In genomic region chr9:58201091-58201842, GRCm38 (mm10) we compare ENCODE assay signal across 9 mouse cellular contexts. TPM values are rescaled to one million over a fixed set of nuclear protein-coding genes. Genes with fewer than 3 reads are reported as not detected.
A peak's percentile ranks its signal among the peaks of the same experiment; 100 is the strongest.
DNase-seq lines count a peak whose midpoint lies in the region; ATAC-seq and TF ChIP-seq lines count a peak whose summit lies in the region.
"Had no signal": no experiment of that assay in that cellular context is flagged by ENCODE, and none has a peak within 500 bp of the region (broad histone marks: within the 10 kb centered on the region; RNA-seq: fewer than 3 reads in every experiment).

No protein-coding gene starts in this region.

- no peak for ATAC-seq in limb, embryonic 14.5 days (ENCODE audit: low FRiP score, low read depth)
- no peak for ATAC-seq in stomach, embryonic 16.5 days (ENCODE audit: insufficient read depth, low FRiP score)

- H3K9me3 ChIP-seq in limb, embryonic 14.5 days (ENCODE audit: control insufficient read depth, low read length): no peaks in the 10 kb centered on the region
- no peaks in the 10 kb centered on the region for H3K9me3 ChIP-seq in stomach, embryonic 16.5 days (replicated peaks; ENCODE audit: control insufficient read depth, low read length)

- no peak for TF ChIP-seq POLR2A in limb, embryonic 14.5 days (IDR thresholded peaks at IDR 0.05; ENCODE audit: borderline replicate concordance, extremely low read depth, insufficient read depth, insufficient read length)

- 2% methylated on average over 24 of the region's 24 CpGs for whole genome bisulfite sequencing in limb, embryonic 14.5 days
- 1% methylated on average over 24 of the region's 24 CpGs for WGBS in stomach, embryonic 16.5 days

- peaks cover 48% of the 10 kb centered on the region for H3K4me1 ChIP-seq in limb, embryonic 14.5 days (ENCODE audit: control insufficient read depth, insufficient read depth, low read length)
- peaks cover 32% of the 10 kb centered on the region for H3K4me1 ChIP-seq in stomach, embryonic 16.5 days (ENCODE audit: control insufficient read depth, insufficient read depth, low read length)

- H3K4me3 ChIP-seq in limb, embryonic 14.5 days (replicated peaks; ENCODE audit: low read length): peak overlapping the region; percentile 23
- peak overlapping the region; percentile 1; the same call in 1 of the 2 replicates for H3K4me3 ChIP-seq in stomach, embryonic 16.5 days (replicated peaks; ENCODE audit: low read length)

- peaks cover 77% of the 10 kb centered on the region for H3K27me3 ChIP-seq in limb, embryonic 14.5 days (ENCODE audit: control insufficient read depth, insufficient read depth, low read length)
- peaks cover 77% of the 10 kb centered on the region for H3K27me3 ChIP-seq in stomach, embryonic 16.5 days (ENCODE audit: control insufficient read depth, insufficient read depth, low read length)

- DNase-seq in cerebellum, postnatal 25 days: peak; percentile 26 to 28
- DNase-seq in cerebellum, adult 18-20 months: no peak
- peak; percentile 33 for DNase-seq in right cerebral cortex, adult 18-20 months
- DNase-seq in right cerebral cortex, postnatal 36 days (ENCODE audit: low spot score in 2 of 2): no peak
- no peak for DNase-seq in limb, embryonic 14.5 days (ENCODE audit: low spot score)
- DNase-seq in lung, postnatal 10 days: no peak
- no peak for DNase-seq in kidney, adult 9 months

- H3K4me2 ChIP-seq in limb, embryonic 14.5 days (replicated peaks; ENCODE audit: low read depth, low read length, severe bottlenecking): peak overlapping the region; percentile 42
- H3K4me2 ChIP-seq in stomach, embryonic 16.5 days (ENCODE audit: low read depth, low read length): no peak overlapping the region

- H3K9ac ChIP-seq in limb, embryonic 14.5 days (ENCODE audit: low read depth, low read length, severe bottlenecking): no peak overlapping the region
- H3K9ac ChIP-seq in stomach, embryonic 16.5 days (ENCODE audit: low read length): no peak overlapping the region

- no peaks in the 10 kb centered on the region for H3K36me3 ChIP-seq in limb, embryonic 14.5 days (ENCODE audit: control insufficient read depth, insufficient read depth, low read length)
- no peaks in the 10 kb centered on the region for H3K36me3 ChIP-seq in stomach, embryonic 16.5 days (ENCODE audit: control insufficient read depth, insufficient read depth, low read length)

- no peak overlapping the region for H3K27ac ChIP-seq in limb, embryonic 14.5 days (replicated peaks; ENCODE audit: low read depth, low read length)
- H3K27ac ChIP-seq in stomach, embryonic 16.5 days (ENCODE audit: low read length): no peak overlapping the region

RNA-seq across cellular contexts. Expression of gene Islr, which starts 2.8 kb away (rescaled TPM):
- polyA plus RNA-seq in limb, embryonic 14.5 days (2012; rRNA removed): 493 and 711 TPM in 2 replicates
- 143 and 153 TPM in 2 replicates for polyA plus RNA-seq in limb, embryonic 14.5 days (2014; fragmentation: Nextera tagmentation; extraction: Ambion mirVana)
- polyA plus RNA-seq in stomach, embryonic 16.5 days (2015; fragmentation: Nextera tagmentation; extraction: Ambion mirVana): 120 and 128 TPM in 2 replicates

RNA-seq across cellular contexts. Expression of gene Islr2, which starts 2.9 kb away (rescaled TPM):
- polyA plus RNA-seq in limb, embryonic 14.5 days (2012; rRNA removed): 12.2 and 24.8 TPM in 2 replicates
- polyA plus RNA-seq in limb, embryonic 14.5 days (2014; fragmentation: Nextera tagmentation; extraction: Ambion mirVana): 1.7 and 2.7 TPM in 2 replicates
- polyA plus RNA-seq in stomach, embryonic 16.5 days (2015; fragmentation: Nextera tagmentation; extraction: Ambion mirVana): 1.3 TPM in 2 replicates
- polyA plus RNA-seq: liver, adult 2 months had no signal

RNA-seq across cellular contexts. Expression of gene Pml, which starts 48.3 kb away (rescaled TPM):
- polyA plus RNA-seq in limb, embryonic 14.5 days (2012; rRNA removed): 22.4 and 24.8 TPM in 2 replicates
- polyA plus RNA-seq in limb, embryonic 14.5 days (2014; fragmentation: Nextera tagmentation; extraction: Ambion mirVana): 15.4 and 18.4 TPM in 2 replicates
- polyA plus RNA-seq in stomach, embryonic 16.5 days (2015; fragmentation: Nextera tagmentation; extraction: Ambion mirVana): 17.9 and 19.0 TPM in 2 replicates

RNA-seq across cellular contexts. Expression of gene Stoml1, which starts 51.7 kb away (rescaled TPM):
- 47.2 and 57.5 TPM in 2 replicates for polyA plus RNA-seq in limb, embryonic 14.5 days (2012; rRNA removed)
- 28.7 and 30.4 TPM in 2 replicates for polyA plus RNA-seq in limb, embryonic 14.5 days (2014; fragmentation: Nextera tagmentation; extraction: Ambion mirVana)
- 23.7 and 26.0 TPM in 2 replicates for polyA plus RNA-seq in stomach, embryonic 16.5 days (2015; fragmentation: Nextera tagmentation; extraction: Ambion mirVana)

Comparison
In these comparisons a context has a peak if more than half of its experiments do, and no peak if none do; other contexts are left out.
1. DNase-seq: peak in cerebellum, postnatal 25 days (2 of 2) and right cerebral cortex, adult 18-20 months (single experiment); none in cerebellum, adult 18-20 months (0 of 2), right cerebral cortex, postnatal 36 days (0 of 2), limb, embryonic 14.5 days (single experiment), lung, postnatal 10 days (single experiment) and kidney, adult 9 months (single experiment).